Mouse (Mus musculus) ES-E14 (cell line): ENCODE data around the gene Col7a1. TPM values are rescaled to one million over a fixed set of nuclear protein-coding genes. Genes with fewer than 3 reads are reported as not detected.

ENCODE experiments used
- DNase-seq: peaks from one replicate; pipeline ENCODE4 v3.0.0-alpha.2; 2013; ENCODE audit warnings: low read depth, low spot score
- H3K27ac ChIP-seq: 2 replicates; pipeline ENCODE4 v1.5.1; 2012; ENCODE audit warnings: low read depth, mild to moderate bottlenecking, low read length, moderate library complexity, mixed read lengths; ENCODE audit not compliant: poor library complexity, insufficient read depth, severe bottlenecking
- H3K36me3 ChIP-seq: 2 replicates; pipeline ENCODE4 v1.6.1; 2012; ENCODE audit warnings: mild to moderate bottlenecking, low read length, moderate library complexity, mixed read lengths; ENCODE audit not compliant: control insufficient read depth, poor library complexity, insufficient read depth, severe bottlenecking
- H3K4me1 ChIP-seq, 2 experiments: fragments of 150-350 bp in 1 of 2; sonication (generic) in 1 of 2; 2 replicates each; pipeline ENCODE4 v1.6.1; 2012; ENCODE audit warnings: low read length in 2 of 2, mild to moderate bottlenecking in 1 of 2, mixed read lengths in 1 of 2; ENCODE audit not compliant: control insufficient read depth in 2 of 2, insufficient read depth in 2 of 2, poor library complexity in 1 of 2
- H3K4me3 ChIP-seq, 2 experiments: fragments of 150-350 bp in 1 of 2; sonication (generic) in 1 of 2; 2 replicates each; pipeline ENCODE4 v1.5.1; 2012; ENCODE audit warnings: low read length in 2 of 2, low read depth in 1 of 2, mild to moderate bottlenecking in 1 of 2, mixed read lengths in 1 of 2; ENCODE audit not compliant: insufficient read depth in 1 of 2, poor library complexity in 1 of 2, severe bottlenecking in 1 of 2
- H3K9ac ChIP-seq: 2 replicates; pipeline ENCODE4 v1.6.1; 2012; ENCODE audit warnings: low read depth, mild to moderate bottlenecking, low read length, mixed read lengths; ENCODE audit not compliant: poor library complexity, insufficient read depth, severe bottlenecking
- H3K9me3 ChIP-seq: fragments of 150-350 bp; sonication (generic); 2 replicates; pipeline ENCODE4 v1.6.1; 2012; ENCODE audit warnings: low read depth, mild to moderate bottlenecking, low read length; ENCODE audit not compliant: control insufficient read depth, insufficient read depth
- CHD2 ChIP-seq: IDR thresholded peaks from 2 replicates; pipeline ENCODE4 v1.6.1; 2014; ENCODE audit warnings: mild to moderate bottlenecking, low read depth, low read length, inconsistent platforms
- HCFC1 ChIP-seq: IDR thresholded peaks from 2 replicates; pipeline ENCODE4 v1.6.1; 2012; ENCODE audit warnings: low read length, inconsistent platforms, borderline replicate concordance; ENCODE audit not compliant: insufficient read depth
- MAFK ChIP-seq: IDR thresholded peaks from 2 replicates; pipeline ENCODE4 v1.6.1; 2014; ENCODE audit warnings: mild to moderate bottlenecking, low read depth, low read length, inconsistent platforms; ENCODE audit not compliant: insufficient read depth
- ZC3H11A ChIP-seq: IDR thresholded peaks from 2 replicates; pipeline ENCODE4 v1.6.1; 2012; ENCODE audit warnings: low read depth, mild to moderate bottlenecking, inconsistent platforms, low read length, borderline replicate concordance
- ZNF384 ChIP-seq: IDR thresholded peaks from 2 replicates; pipeline ENCODE4 v1.6.1; 2012; ENCODE audit warnings: low read depth, low read length, inconsistent platforms
- in situ Hi-C, 2 experiments: fragments of 600-800 bp; cut with MboI; formaldehyde crosslinking; loops; one replicate each; pipeline ENCODE4 v1.15.1; 2025; ENCODE audit warnings: low sequenced_read_pairs in 2 of 2, inconsistent platforms in 1 of 2; ENCODE audit not compliant: unreplicated experiment in 2 of 2
- total RNA-seq: library from RNA; depleted of rRNA; stranded (reverse); fragments of 300-350 nt; gene quantifications from 2 replicates; pipeline ENCODE4 v1.2.3, GENCODE M21; 2012

Col7a1 gene
- total RNA-seq, 1 experiment: 25.5 TPM

DNA sequence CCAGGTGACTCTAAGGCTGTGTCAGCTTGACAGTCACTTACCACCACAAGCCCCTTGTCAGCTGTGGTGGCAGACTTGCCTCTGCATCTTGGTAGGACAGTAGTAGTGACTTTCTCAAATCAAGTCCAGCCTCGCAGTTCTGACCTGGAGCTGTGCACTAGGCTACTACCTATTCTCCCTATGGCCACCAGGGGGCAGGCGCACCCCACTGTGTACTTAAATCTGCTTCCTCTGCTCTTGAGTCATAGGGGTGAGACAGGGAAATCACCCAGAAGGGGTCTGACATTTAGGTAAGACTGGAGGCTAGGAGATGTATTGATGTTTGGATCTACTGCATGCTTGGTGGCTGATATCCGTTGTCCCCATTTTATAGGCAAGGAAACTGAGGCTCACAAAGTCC, 47.3 kb downstream of the Col7a1 start:
- in situ Hi-C loops: loop anchor here in 1 of 2 experiments (10.0 kb wide), 1 partner anchor 124 kb away; no protein-coding TSS in a partner anchor

GRCm38 (mm10) chr9:109003201-109003600, 49.8 kb downstream of the Col7a1 start:
- DNase-seq: no peak
- H3K9me3 ChIP-seq: no peaks in the 10 kb centered on the region
- TF ChIP-seq CHD2: no peak
- TF ChIP-seq ZC3H11A: peak; percentile 80
- H3K9ac ChIP-seq: no peak overlapping the region
- H3K4me1 ChIP-seq: peaks cover 0 to 8% of the 10 kb centered on the region in 2 experiments; a peak in 2 of 4 replicates
- H3K27ac ChIP-seq: no peak overlapping the region
- no peaks in the 10 kb centered on the region for H3K36me3 ChIP-seq
- in situ Hi-C loops: loop anchor here in 1 of 2 experiments (10.0 kb wide), 1 partner anchor 122 kb away; no protein-coding TSS in a partner anchor
- H3K4me3 ChIP-seq: no peak overlapping the region

More for the DNA sequence above, 47.3 kb downstream of the Col7a1 start:
- Histone ChIP-seq H3K9me3 (no peaks in the 10 kb centered on the region), H3K4me3 (no peak overlapping the region), H3K27ac (no peak overlapping the region), H3K4me1 (peaks cover 0 to 6% of the 10 kb centered on the region in 2 experiments; a peak in 2 of 4 replicates), H3K36me3 (no peaks in the 10 kb centered on the region), H3K9ac (no peak overlapping the region)
- TF ChIP-seq MAFK: no peak
- no peak for TF ChIP-seq CHD2
- no peak for TF ChIP-seq HCFC1
- TF ChIP-seq ZC3H11A: peak; percentile 85
- TF ChIP-seq ZNF384: no peak
- peak; percentile 56 for DNase-seq

GRCm38 (mm10) chr9:109007025-109007780, 53.8 kb downstream of the Col7a1 start:
- Histone ChIP-seq H3K4me1 (peaks cover 0 to 4% of the 10 kb centered on the region in 2 experiments; a peak in 1 of 4 replicates), H3K9ac (no peak overlapping the region), H3K36me3 (no peaks in the 10 kb centered on the region), H3K4me3 (no peak overlapping the region), H3K27ac (no peak overlapping the region), H3K9me3 (no peaks in the 10 kb centered on the region)
- in situ Hi-C loops: loop anchor here in 1 of 2 experiments (10.0 kb wide), 1 partner anchor 118 kb away; no protein-coding TSS in a partner anchor
- DNase-seq: no peak
- no peak for TF ChIP-seq HCFC1
- TF ChIP-seq MAFK: no peak
- TF ChIP-seq ZC3H11A: no peak
- TF ChIP-seq CHD2: no peak
- TF ChIP-seq ZNF384: no peak

DNA sequence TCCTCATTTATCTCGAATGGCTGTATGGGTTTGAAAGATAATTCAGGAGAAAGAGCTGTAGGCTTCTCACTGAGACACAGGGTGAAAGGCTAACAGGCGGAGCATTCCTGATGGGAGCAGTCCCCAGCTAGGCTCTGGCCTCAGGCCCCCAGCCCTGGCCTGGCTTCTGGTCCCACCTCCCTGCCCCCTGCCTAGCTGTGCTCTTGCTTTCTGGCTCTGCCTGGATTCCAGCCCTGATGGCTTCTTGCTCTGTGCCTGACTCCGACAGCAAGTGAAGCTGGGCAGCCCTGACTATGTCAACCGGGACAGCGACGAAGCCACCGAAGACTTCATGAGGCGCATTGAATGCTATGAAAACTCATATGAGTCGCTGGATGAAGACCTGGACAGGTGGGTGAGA, 54.7 kb downstream of the Col7a1 start:
- in situ Hi-C loops: loop anchor here in 1 of 2 experiments (10.0 kb wide), 1 partner anchor 117 kb away; no protein-coding TSS in a partner anchor
- no peak for TF ChIP-seq MAFK
- no peak for TF ChIP-seq HCFC1
- no peak for TF ChIP-seq ZC3H11A
- TF ChIP-seq ZNF384: no peak
- TF ChIP-seq CHD2: no peak
- Histone ChIP-seq H3K4me1 (peaks cover 0 to 4% of the 10 kb centered on the region in 2 experiments; a peak in 1 of 4 replicates), H3K27ac (no peak overlapping the region), H3K9ac (no peak overlapping the region), H3K36me3 (no peaks in the 10 kb centered on the region), H3K9me3 (no peaks in the 10 kb centered on the region), H3K4me3 (no peak overlapping the region)
- DNase-seq: no peak
